Mouse (Mus musculus) erythroblast, embryonic 14.5 days (primary cell): ENCODE data around the gene Rgs7bp.

Experiments used
- GATA1 ChIP-seq: IDR thresholded peaks from 2 replicates; pipeline ENCODE4 v1.6.1; 2012; ENCODE audit warnings: low read length, inconsistent platforms, mixed read lengths
- TAL1 ChIP-seq: IDR thresholded peaks from 3 replicates; pipeline ENCODE4 v1.6.1; 2012; ENCODE audit warnings: low read length, inconsistent platforms, mixed read lengths

GRCm38 (mm10) chr13:105002831-105003157 is 51.9 kb downstream of the Rgs7bp start:
- TF ChIP-seq GATA1 = no peak
- TF ChIP-seq TAL1 = no peak
